Mouse (Mus musculus) natural killer cell, adult 2 months (primary cell): Measurements from ENCODE around the gene Gcn1l1.

ENCODE experiments used
- DNase-seq, 2 experiments: peaks; one replicate each; pipeline ENCODE4 v3.0.0; 2022; ENCODE audit warnings: low spot score in 2 of 2

Gcn1l1 gene

DNA sequence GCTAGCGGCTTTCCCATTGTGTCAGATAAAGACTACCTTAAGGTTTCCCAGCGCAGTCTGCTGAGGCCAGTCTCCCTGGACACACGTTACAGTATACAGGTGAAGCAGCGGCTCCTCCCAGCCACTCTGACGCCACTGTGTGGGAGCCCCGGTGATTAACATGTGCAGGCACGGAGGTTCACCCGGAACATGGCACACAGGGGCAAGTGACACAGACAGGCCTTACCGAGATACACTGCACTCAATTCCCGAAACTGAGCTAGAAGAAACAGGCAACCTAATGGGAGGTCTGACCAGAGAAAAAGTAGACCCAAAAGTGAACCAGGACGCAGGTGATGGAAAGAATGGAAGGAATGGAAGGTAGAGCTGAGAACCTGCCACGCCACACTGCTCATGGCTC lies 88.7 kb downstream of the Gcn1l1 start:
- DNase-seq = no peak

DNA sequence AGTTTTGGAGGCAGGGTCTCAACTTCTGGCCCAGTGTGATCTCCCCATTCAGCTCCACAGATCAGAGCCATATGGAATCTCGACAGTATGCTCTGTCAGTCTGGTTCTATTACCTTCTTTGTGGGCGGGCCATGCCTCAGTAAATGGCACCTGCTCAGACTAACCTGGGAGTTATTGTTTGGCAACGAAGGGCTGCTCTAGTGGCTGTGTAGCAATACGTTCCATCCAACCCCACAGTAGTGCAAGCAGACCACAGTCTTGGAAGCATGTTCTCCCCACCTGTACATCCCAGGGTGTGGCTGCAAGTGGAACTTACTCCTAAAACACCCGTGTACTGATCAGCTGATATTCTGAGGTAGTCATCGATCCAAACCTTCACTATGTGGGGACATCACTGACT lies 91.6 kb downstream of the Gcn1l1 start:
- DNase-seq = no peak

DNA sequence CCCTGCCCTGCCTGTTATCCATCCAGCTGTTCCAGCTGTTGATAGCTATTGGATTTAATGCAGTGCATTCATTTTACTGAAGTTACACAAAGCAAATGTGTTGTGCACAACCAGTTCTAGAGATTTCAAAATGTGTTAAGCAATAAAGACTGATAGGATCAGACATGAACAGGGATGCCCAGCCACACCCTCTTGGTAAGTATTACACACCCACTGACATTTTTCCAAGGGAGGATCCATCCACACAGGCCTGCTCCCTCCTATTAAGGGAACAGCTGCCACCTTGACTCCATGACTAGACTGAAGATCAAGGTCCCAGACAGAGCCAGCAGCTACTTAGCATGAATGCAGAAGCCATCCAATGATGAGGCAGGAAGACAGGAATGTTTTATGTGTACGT lies 92.2 kb downstream of the Gcn1l1 start:
- DNase-seq = no peak

- DNase-seq = no peak
Observed at GRCm38 (mm10) chr5:115658352-115658751, 93.3 kb downstream of the Gcn1l1 start.

GRCm38 (mm10) chr5:115662658-115663057 lies 97.6 kb downstream of the Gcn1l1 start:
- no peak for DNase-seq

- DNase-seq = no peak
Observed at GRCm38 (mm10) chr5:115666366-115667065, 101.5 kb downstream of the Gcn1l1 start.

DNA sequence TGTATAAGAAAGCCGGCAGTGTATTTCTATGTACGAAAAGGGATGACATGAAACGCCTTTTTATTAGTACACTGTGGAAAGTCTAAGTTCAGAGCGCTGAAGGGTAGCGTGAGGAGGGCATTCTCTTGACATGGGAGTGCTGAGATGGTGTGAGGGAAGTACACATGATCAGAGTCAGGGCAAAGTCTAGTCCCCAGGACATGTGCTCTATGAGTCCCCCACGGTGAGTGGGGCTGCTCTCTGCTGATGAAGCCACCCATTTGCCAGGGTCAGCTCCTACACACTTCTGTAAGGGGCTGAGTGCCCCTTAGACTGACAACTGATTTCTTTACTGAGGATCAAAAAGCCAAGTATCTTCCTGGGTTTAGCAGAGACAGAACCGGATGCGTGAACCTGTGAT lies 102.2 kb downstream of the Gcn1l1 start:
- no peak for DNase-seq

DNA sequence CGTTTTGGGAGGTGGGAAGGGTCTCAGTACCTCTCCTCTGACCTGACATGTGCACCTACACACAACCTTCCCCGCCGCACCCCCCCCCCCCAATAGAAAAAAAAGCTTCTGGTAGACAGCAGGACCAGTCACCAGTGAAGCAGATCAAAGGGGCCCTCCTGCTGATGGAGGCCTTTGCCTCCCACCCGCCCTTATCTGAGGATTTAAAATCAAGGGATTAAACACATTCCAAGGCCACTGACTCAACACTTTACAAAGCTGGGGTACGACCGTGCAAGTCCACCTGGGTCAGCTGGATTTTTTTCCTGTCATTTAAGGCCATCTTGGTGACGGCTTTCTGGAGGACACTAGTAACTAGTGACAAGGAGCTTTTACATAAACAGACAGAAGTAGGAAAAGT lies 102.8 kb downstream of the Gcn1l1 start:
- no peak for DNase-seq

GRCm38 (mm10) chr5:115668986-115669385 lies 103.9 kb downstream of the Gcn1l1 start:
- no peak for DNase-seq

DNA sequence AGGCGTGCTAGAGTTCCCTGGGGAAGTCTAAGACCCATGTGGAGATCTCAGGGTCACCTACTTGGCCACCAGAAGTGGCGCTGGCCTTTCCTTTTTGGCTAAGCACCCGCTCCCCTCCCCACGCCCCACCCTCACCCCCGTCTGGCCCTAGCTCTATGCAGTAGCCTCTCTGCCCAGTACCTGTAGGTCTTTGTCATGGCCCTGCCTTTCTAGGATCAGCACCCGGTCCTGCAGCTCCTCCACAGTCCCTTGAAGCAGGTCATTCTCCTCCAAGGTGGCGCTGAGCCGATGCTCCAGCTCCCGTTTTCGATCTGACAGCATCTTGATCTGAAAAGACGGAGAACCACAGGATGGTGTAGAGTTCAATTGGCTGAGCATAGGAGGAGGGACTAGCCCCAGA lies 104.9 kb downstream of the Gcn1l1 start:
- DNase-seq = no peak

DNA sequence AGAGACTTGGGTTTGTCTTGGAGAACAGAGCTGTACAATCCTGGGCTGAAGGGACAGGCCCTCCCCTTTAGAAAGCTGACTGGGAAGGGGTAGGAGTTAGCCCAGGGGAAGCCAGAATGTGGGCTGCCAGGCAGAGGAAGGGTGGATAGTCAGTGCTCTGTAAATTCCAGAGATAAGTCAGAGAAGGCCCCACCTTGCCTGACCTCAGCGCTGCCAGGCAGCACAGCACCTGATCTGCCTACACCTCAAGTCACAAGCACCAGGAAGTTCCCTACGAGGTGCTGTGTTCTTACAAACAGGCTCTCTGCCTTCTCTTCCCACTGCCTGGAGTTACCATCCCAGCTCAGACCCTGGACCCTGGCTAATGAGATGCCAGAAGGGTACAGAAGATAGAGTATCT lies 105.4 kb downstream of the Gcn1l1 start:
- DNase-seq = no peak

- no peak for DNase-seq
Observed at GRCm38 (mm10) chr5:115671846-115672245, 106.8 kb downstream of the Gcn1l1 start.
